Mouse (Mus musculus): Measurements from ENCODE around the gene Fat1. TPM values are rescaled to one million over a fixed set of nuclear protein-coding genes. Genes with fewer than 3 reads are reported as not detected.

The Fat1 gene
- polyA plus RNA-seq, 1 experiment from 2014 or later, result 18.9 TPM

GRCm38 (mm10) chr8:44992664-44993063, 57.4 kb downstream of the Fat1 start:
- Histone ChIP-seq H3K9ac (replicated peaks) (no peak overlapping the region), H3K4me1 (peaks cover 61% of the 10 kb centered on the region), H3K36me3 (peaks cover 11% of the 10 kb centered on the region), H3K4me2 (replicated peaks) (peak overlapping the region; percentile 5; the same call in 1 of the 2 replicates), H3K27ac (replicated peaks) (no peak overlapping the region), H3K9me3 (no peaks in the 10 kb centered on the region), H3K4me3 (no peak overlapping the region), H3K27me3 (peaks cover 22% of the 10 kb centered on the region)
- ATAC-seq (ENCODE audit: low FRiP score, low read depth), result no peak
- 25% methylated on average over 6 of the region's 6 CpGs for WGBS

- WGBS, result 31% methylated on average over 4 of the region's 4 CpGs
- H3K4me1 ChIP-seq, result peaks cover 68% of the 10 kb centered on the region
Observed at GRCm38 (mm10) chr8:44993376-44993775, 58.1 kb downstream of the Fat1 start.

GRCm38 (mm10) chr8:44996493-44996892, 61.2 kb downstream of the Fat1 start:
- H3K4me1 ChIP-seq, result peaks cover 79% of the 10 kb centered on the region
- WGBS, result 9% methylated on average over 3 of the region's 3 CpGs
- H3K9ac ChIP-seq (replicated peaks), result no peak overlapping the region
- H3K4me3 ChIP-seq, result no peak overlapping the region
- H3K9me3 ChIP-seq, result no peaks in the 10 kb centered on the region
- H3K27me3 ChIP-seq, result 0 out of 2 replicates have a peak, but pooled peaks cover 6% of the 10 kb centered on the region
- no peak overlapping the region for H3K27ac ChIP-seq (replicated peaks)
- H3K36me3 ChIP-seq, result no peaks in the 10 kb centered on the region
- no peak overlapping the region for H3K4me2 ChIP-seq (replicated peaks)
- ATAC-seq (ENCODE audit: low FRiP score, low read depth), result no peak

More at GRCm38 (mm10) chr8:44993376-44993775, 58.1 kb downstream of the Fat1 start:
- no peak for ATAC-seq (ENCODE audit: low FRiP score, low read depth)
- H3K9ac ChIP-seq (replicated peaks), result no peak overlapping the region
- peaks cover 20% of the 10 kb centered on the region for H3K27me3 ChIP-seq
- H3K9me3 ChIP-seq, result no peaks in the 10 kb centered on the region
- H3K4me2 ChIP-seq (replicated peaks), result no peak overlapping the region
- H3K27ac ChIP-seq (replicated peaks), result no peak overlapping the region
- no peak overlapping the region for H3K4me3 ChIP-seq
- peaks cover 11% of the 10 kb centered on the region for H3K36me3 ChIP-seq

- ATAC-seq (ENCODE audit: low FRiP score, low read depth), result no peak
- H3K27ac ChIP-seq (replicated peaks), result no peak overlapping the region
- peaks cover 77% of the 10 kb centered on the region for H3K4me1 ChIP-seq
- H3K9me3 ChIP-seq, result no peaks in the 10 kb centered on the region
- no peak overlapping the region for H3K4me2 ChIP-seq (replicated peaks)
- 0 out of 2 replicates have a peak, but pooled peaks cover 6% of the 10 kb centered on the region for H3K27me3 ChIP-seq
- no peak overlapping the region for H3K4me3 ChIP-seq
- 69% methylated on average over 3 of the region's 3 CpGs for WGBS
- H3K36me3 ChIP-seq, result no peaks in the 10 kb centered on the region
- no peak overlapping the region for H3K9ac ChIP-seq (replicated peaks)
Observed at GRCm38 (mm10) chr8:44997321-44997720, 62.1 kb downstream of the Fat1 start.

- H3K27me3 ChIP-seq, result 0 out of 2 replicates have a peak, but pooled peaks cover 6% of the 10 kb centered on the region
- no peak overlapping the region for H3K4me3 ChIP-seq
- H3K4me1 ChIP-seq, result peaks cover 77% of the 10 kb centered on the region
- H3K9me3 ChIP-seq, result no peaks in the 10 kb centered on the region
- peak overlapping the region; percentile 42; the same call in 1 of the 2 replicates for H3K4me2 ChIP-seq (replicated peaks)
- H3K9ac ChIP-seq (replicated peaks), result no peak overlapping the region
- ATAC-seq (ENCODE audit: low FRiP score, low read depth), result no peak
- H3K36me3 ChIP-seq, result no peaks in the 10 kb centered on the region
- WGBS, result 37% methylated on average over 6 of the region's 6 CpGs
- no peak overlapping the region for H3K27ac ChIP-seq (replicated peaks)
Observed at GRCm38 (mm10) chr8:44997829-44998228, 62.6 kb downstream of the Fat1 start.

- H3K4me1 ChIP-seq, result peaks cover 77% of the 10 kb centered on the region
- peak overlapping the region; percentile 42 for H3K4me2 ChIP-seq (replicated peaks)
- WGBS, result 16% methylated on average over 9 of the region's 9 CpGs
- no peak for ATAC-seq (ENCODE audit: low FRiP score, low read depth)
- peak overlapping the region; percentile 73 for H3K27ac ChIP-seq (replicated peaks)
- 0 out of 2 replicates have a peak overlapping the region, but pooled peaks have one; percentile 4 for H3K4me3 ChIP-seq
- H3K36me3 ChIP-seq, result no peaks in the 10 kb centered on the region
- H3K9ac ChIP-seq (replicated peaks), result no peak overlapping the region
- no peaks in the 10 kb centered on the region for H3K9me3 ChIP-seq
- H3K27me3 ChIP-seq, result 0 out of 2 replicates have a peak, but pooled peaks cover 6% of the 10 kb centered on the region
Observed at GRCm38 (mm10) chr8:44998275-44998674, 63.0 kb downstream of the Fat1 start.

GRCm38 (mm10) chr8:44998681-44999277, 63.5 kb downstream of the Fat1 start:
- Histone ChIP-seq H3K4me3 (0 out of 2 replicates have a peak overlapping the region, but pooled peaks have one; percentile 4), H3K27ac (replicated peaks) (peak overlapping the region; percentile 73), H3K9ac (replicated peaks) (no peak overlapping the region), H3K36me3 (no peaks in the 10 kb centered on the region), H3K9me3 (no peaks in the 10 kb centered on the region), H3K4me2 (replicated peaks) (peak overlapping the region; percentile 42), H3K4me1 (peaks cover 77% of the 10 kb centered on the region), H3K27me3 (0 out of 2 replicates have a peak, but pooled peaks cover 6% of the 10 kb centered on the region)
- WGBS, result 6% methylated on average over 11 of the region's 11 CpGs
- ATAC-seq (ENCODE audit: low FRiP score, low read depth), result peak; percentile 95

- no peak overlapping the region for H3K4me3 ChIP-seq
- no peak overlapping the region for H3K9ac ChIP-seq (replicated peaks)
- no peak overlapping the region for H3K27ac ChIP-seq (replicated peaks)
- no peak for ATAC-seq (ENCODE audit: low FRiP score, low read depth)
- no peak overlapping the region for H3K4me2 ChIP-seq (replicated peaks)
- peaks cover 3% of the 10 kb centered on the region; the same call in 1 of the 2 replicates for H3K27me3 ChIP-seq
- peaks cover 64% of the 10 kb centered on the region for H3K4me1 ChIP-seq
- H3K36me3 ChIP-seq, result no peaks in the 10 kb centered on the region
- H3K9me3 ChIP-seq, result no peaks in the 10 kb centered on the region
- 43% methylated on average over 8 of the region's 8 CpGs for WGBS
Observed at GRCm38 (mm10) chr8:45001577-45002197, 66.4 kb downstream of the Fat1 start.

GRCm38 (mm10) chr8:45002686-45003085, 67.4 kb downstream of the Fat1 start:
- Histone ChIP-seq H3K4me3 (no peak overlapping the region), H3K27ac (replicated peaks) (peak overlapping the region; percentile 35; the same call in 1 of the 2 replicates), H3K9me3 (no peaks in the 10 kb centered on the region), H3K9ac (replicated peaks) (no peak overlapping the region), H3K4me2 (replicated peaks) (no peak overlapping the region), H3K27me3 (peaks cover 3% of the 10 kb centered on the region; the same call in 1 of the 2 replicates), H3K36me3 (no peaks in the 10 kb centered on the region), H3K4me1 (peaks cover 55% of the 10 kb centered on the region)
- no peak for ATAC-seq (ENCODE audit: low FRiP score, low read depth)
- WGBS, result 37% methylated on average over 4 of the region's 4 CpGs

DNA sequence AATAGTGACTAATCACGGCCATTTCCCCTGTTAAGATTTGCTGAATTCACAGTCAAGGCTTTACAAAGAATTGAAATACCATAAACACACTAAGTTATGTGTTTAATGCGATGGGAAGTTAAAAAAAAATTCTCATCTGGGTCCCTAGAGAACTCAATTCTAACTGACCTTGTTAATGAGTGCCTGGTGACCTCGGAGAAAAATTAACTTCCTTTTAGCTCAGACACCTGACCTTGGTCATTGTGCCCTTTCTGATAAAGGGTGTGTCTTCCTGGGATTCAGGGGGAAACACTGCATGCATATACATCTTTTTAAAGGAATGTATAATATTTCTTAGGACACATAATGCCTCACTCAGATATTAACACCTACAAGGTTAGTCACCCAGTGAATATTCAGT, 68.8 kb downstream of the Fat1 start:
- ATAC-seq (ENCODE audit: low FRiP score, low read depth), result no peak
- Histone ChIP-seq H3K4me2 (replicated peaks) (no peak overlapping the region), H3K9ac (replicated peaks) (no peak overlapping the region), H3K36me3 (no peaks in the 10 kb centered on the region; the same call in 1 of the 2 replicates), H3K27ac (replicated peaks) (no peak overlapping the region), H3K4me3 (no peak overlapping the region), H3K27me3 (peaks cover 3% of the 10 kb centered on the region; the same call in 1 of the 2 replicates), H3K4me1 (peaks cover 42% of the 10 kb centered on the region), H3K9me3 (no peaks in the 10 kb centered on the region)
- 72% methylated on average over 3 of the region's 3 CpGs for WGBS

- H3K4me2 ChIP-seq (replicated peaks), result no peak overlapping the region
- 24% methylated on average over 4 of the region's 4 CpGs for WGBS
- no peaks in the 10 kb centered on the region for H3K27me3 ChIP-seq
- H3K4me1 ChIP-seq, result no peaks in the 10 kb centered on the region
- no peak overlapping the region for H3K9ac ChIP-seq (replicated peaks)
- H3K4me3 ChIP-seq, result no peak overlapping the region
- no peaks in the 10 kb centered on the region for H3K9me3 ChIP-seq
- no peak overlapping the region for H3K27ac ChIP-seq (replicated peaks)
- peak; percentile 41; the same call in 1 of the 2 replicates for ATAC-seq (ENCODE audit: low FRiP score, low read depth)
- H3K36me3 ChIP-seq, result peaks cover 50% of the 10 kb centered on the region
Observed at GRCm38 (mm10) chr8:45010685-45011084, 75.4 kb downstream of the Fat1 start.

- WGBS, result 83% methylated on average over 12 of the region's 12 CpGs
- no peak overlapping the region for H3K9ac ChIP-seq (replicated peaks)
- ATAC-seq (ENCODE audit: low FRiP score, low read depth), result no peak
- no peak overlapping the region for H3K4me2 ChIP-seq (replicated peaks)
- H3K36me3 ChIP-seq, result peaks cover 51% of the 10 kb centered on the region
- H3K27me3 ChIP-seq, result no peaks in the 10 kb centered on the region
- H3K4me1 ChIP-seq, result no peaks in the 10 kb centered on the region
- no peaks in the 10 kb centered on the region for H3K9me3 ChIP-seq
- H3K4me3 ChIP-seq, result no peak overlapping the region
- no peak overlapping the region for H3K27ac ChIP-seq (replicated peaks)
Observed at GRCm38 (mm10) chr8:45011774-45012173, 76.5 kb downstream of the Fat1 start.
